Mouse (Mus musculus): Measurements from ENCODE around the gene Sds. TPM values are rescaled to one million over a fixed set of nuclear protein-coding genes. Genes with fewer than 3 reads are reported as not detected.
A peak's percentile ranks its signal among the peaks of the same experiment; 100 is the strongest.

Sds gene
- polyA plus RNA-seq, 3 experiments from 2014 or later = not detected

DNA sequence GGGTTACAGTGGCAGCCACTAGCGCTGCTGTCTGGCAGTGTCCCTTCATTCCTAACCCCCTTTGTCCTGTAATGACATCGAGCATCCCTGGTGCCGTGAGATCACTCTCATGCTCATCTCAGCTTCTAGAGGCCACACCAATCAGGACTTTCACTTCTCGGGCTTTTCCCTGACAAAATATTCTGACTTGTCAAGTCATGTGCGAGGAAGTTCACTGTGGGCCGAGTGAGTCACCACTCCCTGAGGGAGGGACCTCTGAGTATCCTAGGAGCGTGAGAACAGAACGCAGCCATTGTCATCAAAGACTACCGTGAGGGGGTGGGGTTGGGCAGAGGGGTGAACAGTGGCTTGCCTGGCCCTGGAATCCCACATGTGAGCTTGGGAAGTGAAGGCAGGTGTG lies 41.2 kb downstream of the Sds start:
- no peak for ATAC-seq

DNA sequence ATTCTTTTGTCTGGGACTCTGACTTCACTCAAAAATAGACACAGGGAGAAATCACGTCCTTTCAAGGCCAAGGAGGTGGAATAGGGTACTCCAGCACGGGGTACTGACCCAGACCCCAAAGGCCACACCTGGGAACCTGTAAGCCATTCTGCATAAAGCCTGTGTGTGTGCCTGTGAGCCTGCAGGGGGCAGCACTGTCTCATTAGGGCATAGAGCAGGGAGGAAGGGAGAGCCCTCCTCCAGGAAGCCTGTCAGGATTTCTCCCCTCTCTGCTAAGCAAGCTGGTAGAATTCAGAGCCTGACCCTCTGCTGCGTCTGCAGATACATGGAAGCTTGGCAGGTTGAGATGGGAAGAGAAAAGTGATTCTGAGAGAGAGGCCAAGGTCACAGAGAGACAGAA lies 46.3 kb downstream of the Sds start:
- peak; percentile 32 for ATAC-seq

DNA sequence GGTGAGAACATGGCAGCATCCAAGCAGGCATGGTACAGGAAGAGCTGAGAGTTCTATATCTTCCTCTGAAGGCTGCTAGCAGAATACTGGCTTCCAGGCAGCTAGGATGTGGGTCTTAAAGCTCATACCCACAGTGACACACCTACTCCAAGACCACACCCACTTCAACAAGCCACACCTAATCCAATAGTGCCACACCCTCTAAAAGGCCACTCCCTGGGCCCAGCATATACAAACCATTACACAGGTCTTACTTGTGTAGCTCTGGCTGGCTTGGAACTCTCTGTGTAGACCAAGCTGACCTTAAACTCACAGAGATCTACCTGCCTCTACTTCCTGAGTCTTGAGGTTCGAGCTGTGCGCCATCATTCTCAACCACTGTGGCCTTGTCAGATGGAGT lies 48.4 kb downstream of the Sds start:
- no peak for ATAC-seq

DNA sequence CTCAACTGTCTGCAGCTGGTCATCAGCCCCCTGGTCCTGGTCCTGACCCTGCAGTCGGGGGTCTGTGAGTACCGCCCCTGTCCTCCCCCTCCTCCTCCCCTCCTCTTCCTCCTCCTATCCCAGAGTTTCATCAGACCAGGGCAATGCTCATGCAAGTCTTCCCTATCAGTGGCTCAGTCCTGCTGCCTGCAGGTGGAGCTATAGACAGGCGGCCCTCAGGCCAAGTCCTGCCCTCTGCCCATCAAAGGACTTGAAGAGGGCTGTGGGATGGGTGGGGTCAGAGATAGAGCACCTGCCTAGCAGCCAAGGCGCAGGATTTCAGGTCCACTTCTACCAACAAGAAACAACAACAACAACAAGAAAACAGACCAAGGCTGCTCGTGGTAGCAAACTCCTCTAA lies 49.4 kb downstream of the Sds start:
- no peak for ATAC-seq

DNA sequence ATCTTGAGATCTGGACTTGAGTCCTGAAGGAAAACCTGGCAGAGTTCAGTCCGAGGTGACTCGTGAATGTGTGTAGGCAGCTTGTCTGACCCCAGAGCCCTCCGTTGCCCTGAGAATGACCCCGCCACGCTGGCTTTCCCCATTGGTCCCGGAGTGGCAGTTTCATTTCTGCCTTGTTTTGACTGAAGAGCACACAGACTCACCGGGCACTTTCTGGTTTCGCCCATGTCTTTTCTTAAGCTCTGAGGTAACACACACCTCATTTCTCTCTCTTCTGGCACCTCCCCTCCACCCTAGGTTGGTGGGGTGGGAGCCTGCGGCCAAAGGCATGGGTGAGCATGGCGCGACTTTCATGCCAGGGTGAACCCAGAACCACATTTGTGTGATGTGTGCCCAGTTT lies 50.0 kb downstream of the Sds start:
- no peak for ATAC-seq

DNA sequence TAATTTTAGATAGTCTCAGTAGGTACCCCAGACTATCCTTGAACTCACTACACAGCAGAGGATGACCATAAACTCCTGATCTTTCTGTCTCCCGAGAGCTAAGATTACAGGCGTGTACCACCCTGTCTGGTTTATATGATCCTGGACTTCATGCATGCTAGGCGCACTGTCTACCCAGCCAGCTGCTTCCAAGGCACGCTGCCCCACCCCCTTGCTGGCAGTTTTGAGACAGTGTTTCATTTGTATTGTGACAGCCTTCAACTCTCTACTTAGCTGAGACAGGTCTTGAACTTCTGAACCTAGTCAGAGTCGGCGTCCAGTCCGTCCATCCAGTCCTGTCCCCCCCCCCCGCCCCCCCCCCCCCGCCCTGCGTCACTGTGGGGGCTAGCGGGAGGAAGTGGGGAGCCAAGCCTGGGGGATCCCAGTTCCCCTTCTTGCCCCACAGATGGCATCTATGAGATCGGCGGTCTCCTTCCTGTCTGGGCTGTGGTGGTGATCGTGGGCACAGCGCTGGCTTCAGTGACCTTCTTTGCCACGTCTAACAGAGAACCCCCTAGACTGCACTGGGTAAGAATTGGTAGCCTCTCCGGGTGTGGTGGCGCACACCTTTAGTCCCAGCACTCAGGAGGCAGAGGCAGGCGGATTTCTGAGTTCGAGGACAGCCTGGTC lies 51.1 kb downstream of the Sds start:
- ATAC-seq = no peak

DNA sequence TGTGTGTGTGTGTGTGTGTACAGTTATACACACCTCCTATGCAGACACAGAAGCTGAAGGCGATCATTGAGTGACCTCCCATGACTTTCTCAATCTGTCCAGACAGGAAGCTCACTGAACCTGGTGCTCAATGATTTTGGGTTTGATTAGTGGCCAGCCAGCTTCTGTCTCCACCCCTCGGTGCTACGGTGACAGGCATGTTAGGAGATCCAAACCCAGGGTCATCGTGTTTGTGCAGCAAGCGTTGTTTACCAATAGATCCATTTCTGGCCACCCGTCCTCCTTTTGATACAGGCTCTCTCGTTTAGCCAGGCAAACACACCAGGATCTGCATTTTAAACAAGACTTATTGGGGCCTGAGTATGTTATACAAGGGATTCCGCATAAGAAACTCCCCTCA lies 55.3 kb downstream of the Sds start:
- no peak for ATAC-seq

Other genes starting within 250 kb of the Sds start
- not detected for gene Lhx5, start 44.8 kb upstream of the Sds start, polyA plus RNA-seq (2017; shearing (Covaris generic))
- not detected for gene Sdsl, start 3.7 kb upstream of the Sds start, polyA plus RNA-seq (2017; shearing (Covaris generic))
- gene Plbd2, start 27.1 kb downstream of the Sds start, polyA plus RNA-seq (2017; shearing (Covaris generic)) = 1 to 10 TPM; 3.2 to 5.7 (median 3.5) TPM
- 10 to 100 TPM in 1 of 3 experiments, 1 to 10 TPM in 2; 6.1 to 14.5 (median 7.3) TPM for gene Slc8b1, start 34.6 kb downstream of the Sds start, polyA plus RNA-seq (2017; shearing (Covaris generic))
- 10 to 100 TPM in 2 of 3 experiments, 1 to 10 TPM in 1; 6.4 to 15.8 (median 12.6) TPM for gene Tpcn1, start 112.1 kb downstream of the Sds start, polyA plus RNA-seq (2017; shearing (Covaris generic))
- under 1 TPM in 1 of 3 experiments, not detected in 2; 0.91 TPM for gene Iqcd, start 112.5 kb downstream of the Sds start, polyA plus RNA-seq (2017; shearing (Covaris generic))
- 1 to 10 TPM; 2.1 to 3.5 (median 3.2) TPM for gene Rita1, start 136.1 kb downstream of the Sds start, polyA plus RNA-seq (2017; shearing (Covaris generic))
- gene Ddx54, start 136.2 kb downstream of the Sds start, polyA plus RNA-seq (2017; shearing (Covaris generic)) = 10 to 100 TPM; 13.0 to 21.1 (median 13.4) TPM
- gene Cfap73, start 157.7 kb downstream of the Sds start, polyA plus RNA-seq (2017; shearing (Covaris generic)) = not detected
- 1 to 10 TPM; 6.8 to 9.7 (median 6.8) TPM for gene Rasal1, start 172.3 kb downstream of the Sds start, polyA plus RNA-seq (2017; shearing (Covaris generic))
- gene Dtx1, start 235.4 kb downstream of the Sds start, polyA plus RNA-seq (2017; shearing (Covaris generic)) = 10 to 100 TPM; 41.0 to 52.7 (median 49.6) TPM

All from inflammation-experienced regulatory T-cells, adult 6 months (primary cell).